Mouse (Mus musculus) midbrain, embryonic 13.5 days (tissue): ENCODE measurements around the gene Ankrd35. TPM values are rescaled to one million over a fixed set of nuclear protein-coding genes. Genes with fewer than 3 reads are reported as not detected.
"Not testable (repeated sequence)": the region's sequence is repeated elsewhere in the genome, so short reads cannot be mapped to it uniquely, and the experiment has no call there.

Experiments used
- ATAC-seq: fragments of 200-750 bp; cut with Nextera tagmentation; 2 replicates; pipeline ENCODE4 v1.8.0; 2017; ENCODE audit warnings: mild to moderate bottlenecking, moderate TSS enrichment, moderate library complexity
- H3K27ac ChIP-seq: fragments of 300-500 bp; sonication (generic); 2 replicates; pipeline ENCODE4 v1.5.1; 2015; ENCODE audit warnings: inconsistent platforms, mild to moderate bottlenecking, moderate library complexity
- H3K27me3 ChIP-seq: fragments of 300-500 bp; sonication (generic); 2 replicates; pipeline ENCODE4 v1.6.1; 2015; ENCODE audit warnings: mild to moderate bottlenecking, inconsistent platforms
- H3K36me3 ChIP-seq: fragments of 300-500 bp; sonication (generic); 2 replicates; pipeline ENCODE4 v1.6.1; 2015; ENCODE audit warnings: mild to moderate bottlenecking, inconsistent platforms
- H3K4me1 ChIP-seq: fragments of 300-500 bp; sonication (generic); replicated peaks from 2 replicates; pipeline ENCODE4 v1.6.1; 2015; ENCODE audit warnings: inconsistent platforms
- H3K4me2 ChIP-seq: fragments of 300-500 bp; sonication (generic); replicated peaks from 2 replicates; pipeline ENCODE4 v1.6.1; 2015; ENCODE audit warnings: moderate library complexity, mild to moderate bottlenecking, inconsistent platforms
- H3K4me3 ChIP-seq: fragments of 300-500 bp; sonication (generic); replicated peaks from 2 replicates; pipeline ENCODE4 v1.5.1; 2015; ENCODE audit warnings: mild to moderate bottlenecking, inconsistent platforms
- H3K9ac ChIP-seq: fragments of 300-500 bp; sonication (generic); replicated peaks from 2 replicates; pipeline ENCODE4 v1.6.1; 2015; ENCODE audit warnings: mild to moderate bottlenecking, inconsistent platforms
- H3K9me3 ChIP-seq: fragments of 300-500 bp; sonication (generic); 2 replicates; pipeline ENCODE4 v1.6.1; 2016; ENCODE audit warnings: mild to moderate bottlenecking, inconsistent platforms
- polyA plus RNA-seq: library from polyadenylated mRNA; unstranded; fragments of >200 nt; fragmentation: Nextera tagmentation; extraction: Ambion mirVana; gene quantifications from 2 replicates; pipeline ENCODE4 v1.2.1, GENCODE M21; 2015

The Ankrd35 gene
- polyA plus RNA-seq, 1 experiment from 2014 or later: 0.58 TPM

GRCm38 (mm10) chr3:96740279-96740678 is 70.3 kb downstream of the Ankrd35 start:
- not testable (repeated sequence) for H3K9me3 ChIP-seq, ATAC-seq, H3K27me3 ChIP-seq, H3K36me3 ChIP-seq, H3K4me2 ChIP-seq, H3K9ac ChIP-seq, H3K27ac ChIP-seq, H3K4me3 ChIP-seq, H3K4me1 ChIP-seq

Other genes starting within 250 kb of the Ankrd35 start
- gene BC107364, start 217.8 kb upstream of the Ankrd35 start, polyA plus RNA-seq: not detected in 2 replicates
- 0.62 and 0.76 TPM in 2 replicates for gene Hfe2, start 145.0 kb upstream of the Ankrd35 start, polyA plus RNA-seq
- gene Txnip, start 112.2 kb upstream of the Ankrd35 start, polyA plus RNA-seq: 52.2 and 57.6 TPM in 2 replicates
- gene Gm16253, start 93.1 kb upstream of the Ankrd35 start, polyA plus RNA-seq: 0.81 and 1.7 TPM in 2 replicates
- gene Polr3gl, start 76.0 kb upstream of the Ankrd35 start, polyA plus RNA-seq: 41.1 and 42.0 TPM in 2 replicates
- 5.3 and 6.5 TPM in 2 replicates for gene Ankrd34a, start 73.5 kb upstream of the Ankrd35 start, polyA plus RNA-seq
- 5.7 and 6.2 TPM in 2 replicates for gene Lix1l, start 69.0 kb upstream of the Ankrd35 start, polyA plus RNA-seq
- gene Rbm8a, start 40.2 kb upstream of the Ankrd35 start, polyA plus RNA-seq: 147 TPM in 2 replicates
- gene Pex11b, start 34.8 kb upstream of the Ankrd35 start, polyA plus RNA-seq: 52.0 and 52.6 TPM in 2 replicates
- gene Gm42957, start 34.7 kb upstream of the Ankrd35 start, polyA plus RNA-seq: 0.15 and 0.16 TPM in 2 replicates
- gene Itga10, start 24.5 kb upstream of the Ankrd35 start, polyA plus RNA-seq: 0.71 and 0.81 TPM in 2 replicates
- 33.9 and 36.7 TPM in 2 replicates for gene Pias3, start 26.3 kb downstream of the Ankrd35 start, polyA plus RNA-seq
- 10.1 and 10.6 TPM in 2 replicates for gene Nudt17, start 38.4 kb downstream of the Ankrd35 start, polyA plus RNA-seq
- 38.4 and 38.8 TPM in 2 replicates for gene Polr3c, start 57.5 kb downstream of the Ankrd35 start, polyA plus RNA-seq
- 76.2 and 80.2 TPM in 2 replicates for gene Rnf115, start 57.5 kb downstream of the Ankrd35 start, polyA plus RNA-seq
- 0.14 TPM in 1 of 2 replicates, not detected in the other for gene Pdzk1, start 159.2 kb downstream of the Ankrd35 start, polyA plus RNA-seq
- gene Cd160, start 159.2 kb downstream of the Ankrd35 start, polyA plus RNA-seq: 0.14 and 0.17 TPM in 2 replicates
- gene Gja5, start 234.6 kb downstream of the Ankrd35 start, polyA plus RNA-seq: 3.1 and 3.6 TPM in 2 replicates
- gene Gpr89, start 235.2 kb downstream of the Ankrd35 start, polyA plus RNA-seq: 34.8 and 37.0 TPM in 2 replicates